Mouse (Mus musculus): Measurements from ENCODE around the gene Zfp282. TPM values are rescaled to one million over a fixed set of nuclear protein-coding genes. Genes with fewer than 3 reads are reported as not detected.
"Not testable (repeated sequence)": the region's sequence is repeated elsewhere in the genome, so short reads cannot be mapped to it uniquely, and the experiment has no call there.

Gene Zfp282
- polyA plus RNA-seq, 1 experiment from 2014 or later = 9.6 TPM

DNA sequence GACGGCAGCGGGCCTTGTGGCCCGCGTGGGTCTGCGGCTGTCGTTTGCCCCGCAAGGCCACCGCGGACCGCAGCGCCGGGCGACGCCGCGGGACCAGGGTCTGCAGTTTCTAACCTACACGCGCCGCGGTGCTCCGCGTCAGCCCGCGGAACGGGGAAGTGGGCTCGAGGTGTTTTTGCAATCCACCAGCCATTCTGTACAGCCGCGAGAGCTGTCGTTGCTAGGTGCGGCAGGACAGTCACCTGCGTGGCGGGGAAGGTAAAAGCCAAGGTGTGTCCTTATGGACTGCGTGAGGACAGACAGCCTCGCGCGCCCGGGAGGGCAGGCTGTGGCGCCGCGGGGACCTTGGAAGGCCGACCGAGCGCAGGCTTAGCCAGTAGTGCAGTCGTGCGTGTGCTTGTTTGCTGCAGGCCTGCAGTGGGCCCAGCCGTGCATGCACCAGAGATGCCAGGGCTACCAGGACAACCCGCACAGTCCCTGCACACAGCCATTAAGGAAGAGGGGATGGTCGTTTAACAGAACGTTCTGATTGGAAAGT is 41.0 kb upstream of the Zfp282 start:
- ATAC-seq (peak; percentile 49), DNase-seq (ENCODE audit: low spot score) (peak; percentile 62)
- Histone ChIP-seq H3K4me2 (replicated peaks; ENCODE audit: low read depth, low read length) (peak overlapping the region; percentile 62), H3K4me1 (ENCODE audit: insufficient read depth, low read depth, low read length) (no peaks in the 10 kb centered on the region; the same call in 1 of the 2 replicates), H3K9ac (replicated peaks; ENCODE audit: low read depth) (peak overlapping the region; percentile 89), H3K27me3 (replicated peaks; ENCODE audit: insufficient read depth, low read length) (no peaks in the 10 kb centered on the region), H3K4me3 (ENCODE audit: low read depth, low read length) (peak overlapping the region; percentile 94), H3K36me3 (ENCODE audit: insufficient read depth, low read length) (no peaks in the 10 kb centered on the region), H3K27ac (ENCODE audit: low read length) (peak overlapping the region; percentile 96), H3K9me3 (ENCODE audit: low read length) (no peaks in the 10 kb centered on the region)
- TF ChIP-seq EP300 (IDR thresholded peaks at IDR 0.05) (no peak), CTCF (IDR thresholded peaks at IDR 0.05) (no peak)
- WGBS = under 1% methylated on average over 49 of the region's 49 CpGs

GRCm38 (mm10) chr6:47837630-47838029 is 39.4 kb upstream of the Zfp282 start:
- Histone ChIP-seq H3K4me1 (ENCODE audit: insufficient read depth, low read depth, low read length) (no peaks in the 10 kb centered on the region; the same call in 1 of the 2 replicates), H3K27me3 (replicated peaks; ENCODE audit: insufficient read depth, low read length) (no peaks in the 10 kb centered on the region), H3K9me3 (ENCODE audit: low read length) (no peaks in the 10 kb centered on the region), H3K4me2 (replicated peaks; ENCODE audit: low read depth, low read length) (no peak overlapping the region), H3K4me3 (ENCODE audit: low read depth, low read length) (no peak overlapping the region), H3K9ac (replicated peaks; ENCODE audit: low read depth) (no peak overlapping the region), H3K27ac (ENCODE audit: low read length) (no peak overlapping the region), H3K36me3 (ENCODE audit: insufficient read depth, low read length) (no peaks in the 10 kb centered on the region)
- 36% methylated on average over 2 of the region's 2 CpGs for WGBS
- DNase-seq (ENCODE audit: low spot score) (no peak), ATAC-seq (no peak)
- TF ChIP-seq EP300 (IDR thresholded peaks at IDR 0.05) (no peak), CTCF (IDR thresholded peaks at IDR 0.05) (no peak)

DNA sequence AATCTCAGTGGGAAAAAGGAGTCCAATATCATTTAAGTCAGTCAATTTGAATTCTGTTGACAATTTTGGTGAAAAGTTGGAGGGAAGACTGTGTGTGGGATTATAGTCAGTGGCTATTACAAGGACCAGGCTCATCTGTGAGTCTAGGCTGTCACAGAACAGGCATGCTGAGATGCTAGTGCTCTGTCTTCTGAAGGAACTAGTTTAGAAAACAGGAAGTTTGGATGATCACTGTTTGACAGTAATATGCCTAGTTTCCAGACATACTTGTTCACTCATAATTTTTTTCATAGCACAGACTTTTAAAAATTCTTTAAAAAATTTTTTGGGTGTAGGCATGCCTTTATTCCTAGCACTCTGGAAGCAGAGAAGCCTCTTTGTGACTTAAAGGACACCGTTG is 35.9 kb upstream of the Zfp282 start:
- Histone ChIP-seq H3K27me3 (replicated peaks; ENCODE audit: insufficient read depth, low read length) (no peaks in the 10 kb centered on the region), H3K4me2 (replicated peaks; ENCODE audit: low read depth, low read length) (no peak overlapping the region), H3K4me1 (ENCODE audit: insufficient read depth, low read depth, low read length) (no peaks in the 10 kb centered on the region; the same call in 1 of the 2 replicates), H3K36me3 (ENCODE audit: insufficient read depth, low read length) (no peaks in the 10 kb centered on the region), H3K9ac (replicated peaks; ENCODE audit: low read depth) (no peak overlapping the region), H3K4me3 (ENCODE audit: low read depth, low read length) (no peak overlapping the region), H3K9me3 (ENCODE audit: low read length) (no peaks in the 10 kb centered on the region), H3K27ac (ENCODE audit: low read length) (no peak overlapping the region)
- ATAC-seq (no peak), DNase-seq (ENCODE audit: low spot score) (no peak)
- no peak for TF ChIP-seq CTCF (IDR thresholded peaks at IDR 0.05)
- no peak for TF ChIP-seq EP300 (IDR thresholded peaks at IDR 0.05)
- 100% methylated on average over 1 of the region's 1 CpGs for WGBS

GRCm38 (mm10) chr6:47841831-47842230 is 35.2 kb upstream of the Zfp282 start:
- 92% methylated on average over 2 of the region's 2 CpGs for WGBS
- no peak for TF ChIP-seq EP300 (IDR thresholded peaks at IDR 0.05)
- no peak for TF ChIP-seq CTCF (IDR thresholded peaks at IDR 0.05)
- Histone ChIP-seq H3K9me3 (ENCODE audit: low read length) (no peaks in the 10 kb centered on the region), H3K4me3 (ENCODE audit: low read depth, low read length) (no peak overlapping the region), H3K36me3 (ENCODE audit: insufficient read depth, low read length) (no peaks in the 10 kb centered on the region), H3K9ac (replicated peaks; ENCODE audit: low read depth) (no peak overlapping the region), H3K4me2 (replicated peaks; ENCODE audit: low read depth, low read length) (no peak overlapping the region), H3K27me3 (replicated peaks; ENCODE audit: insufficient read depth, low read length) (no peaks in the 10 kb centered on the region), H3K4me1 (ENCODE audit: insufficient read depth, low read depth, low read length) (no peaks in the 10 kb centered on the region; the same call in 1 of the 2 replicates), H3K27ac (ENCODE audit: low read length) (no peak overlapping the region)
- no peak for ATAC-seq
- DNase-seq (ENCODE audit: low spot score) = no peak

DNA sequence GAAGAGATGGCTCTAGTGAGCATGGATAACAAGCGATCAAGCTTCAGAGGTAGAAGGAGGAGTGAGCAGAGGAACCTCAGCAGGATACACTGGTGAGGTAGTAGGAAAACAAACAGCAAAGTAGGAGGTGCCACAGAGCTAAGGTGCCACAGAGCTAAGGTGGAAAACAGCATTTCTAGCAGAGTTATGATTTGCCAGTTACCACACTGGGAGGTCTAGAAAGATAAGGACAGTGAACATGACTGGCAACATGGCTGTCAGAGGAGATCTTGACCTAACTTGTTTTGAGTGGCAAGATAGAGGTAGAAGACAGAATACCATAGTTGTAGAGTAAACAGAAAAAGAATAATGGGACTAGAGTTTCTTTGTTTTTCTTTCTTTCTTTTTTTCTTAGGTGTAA is 34.7 kb upstream of the Zfp282 start:
- H3K27me3 ChIP-seq (replicated peaks; ENCODE audit: insufficient read depth, low read length) = no peaks in the 10 kb centered on the region
- no peak overlapping the region for H3K9ac ChIP-seq (replicated peaks; ENCODE audit: low read depth)
- no peak overlapping the region for H3K4me3 ChIP-seq (ENCODE audit: low read depth, low read length)
- H3K9me3 ChIP-seq (ENCODE audit: low read length) = no peaks in the 10 kb centered on the region
- DNase-seq (ENCODE audit: low spot score) (no peak), ATAC-seq (no peak)
- no peaks in the 10 kb centered on the region; the same call in 1 of the 2 replicates for H3K4me1 ChIP-seq (ENCODE audit: insufficient read depth, low read depth, low read length)
- H3K4me2 ChIP-seq (replicated peaks; ENCODE audit: low read depth, low read length) = no peak overlapping the region
- TF ChIP-seq CTCF (IDR thresholded peaks at IDR 0.05) = no peak
- TF ChIP-seq EP300 (IDR thresholded peaks at IDR 0.05) = no peak
- no peaks in the 10 kb centered on the region for H3K36me3 ChIP-seq (ENCODE audit: insufficient read depth, low read length)
- H3K27ac ChIP-seq (ENCODE audit: low read length) = no peak overlapping the region
- WGBS = 96% methylated on average over 1 of the region's 1 CpGs

DNA sequence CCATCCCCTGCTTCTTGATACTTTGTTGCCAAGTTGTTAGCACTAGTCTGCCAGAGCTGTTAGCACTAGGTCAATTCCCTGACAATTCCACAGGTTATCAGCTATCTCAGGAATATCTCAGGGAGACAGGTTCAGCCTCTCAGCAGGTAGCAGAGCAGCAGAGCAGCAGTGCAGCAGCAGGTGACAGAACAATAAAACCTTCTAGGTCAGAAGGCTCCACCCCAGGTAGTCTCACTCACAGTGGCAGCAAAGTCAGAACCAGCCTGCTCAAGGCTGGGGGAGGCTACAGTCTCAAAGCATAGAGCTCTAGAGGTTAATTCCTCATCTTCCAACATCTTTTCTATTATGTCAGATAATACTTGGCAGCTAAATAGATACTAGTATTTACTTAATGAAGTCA is 31.2 kb upstream of the Zfp282 start:
- no peak for TF ChIP-seq CTCF (IDR thresholded peaks at IDR 0.05)
- Histone ChIP-seq H3K27ac (ENCODE audit: low read length) (no peak overlapping the region), H3K9ac (replicated peaks; ENCODE audit: low read depth) (no peak overlapping the region), H3K36me3 (ENCODE audit: insufficient read depth, low read length) (no peaks in the 10 kb centered on the region), H3K27me3 (replicated peaks; ENCODE audit: insufficient read depth, low read length) (no peaks in the 10 kb centered on the region), H3K4me2 (replicated peaks; ENCODE audit: low read depth, low read length) (no peak overlapping the region), H3K4me1 (ENCODE audit: insufficient read depth, low read depth, low read length) (no peaks in the 10 kb centered on the region), H3K9me3 (ENCODE audit: low read length) (no peaks in the 10 kb centered on the region), H3K4me3 (ENCODE audit: low read depth, low read length) (no peak overlapping the region)
- ATAC-seq (no peak), DNase-seq (ENCODE audit: low spot score) (no peak)

- Histone ChIP-seq H3K4me2 (replicated peaks; ENCODE audit: low read depth, low read length) (no peak overlapping the region), H3K9ac (replicated peaks; ENCODE audit: low read depth) (no peak overlapping the region), H3K36me3 (ENCODE audit: insufficient read depth, low read length) (peaks cover 10% of the 10 kb centered on the region; the same call in 1 of the 2 replicates), H3K27me3 (replicated peaks; ENCODE audit: insufficient read depth, low read length) (no peaks in the 10 kb centered on the region), H3K27ac (ENCODE audit: low read length) (no peak overlapping the region), H3K4me1 (ENCODE audit: insufficient read depth, low read depth, low read length) (no peaks in the 10 kb centered on the region), H3K9me3 (ENCODE audit: low read length) (no peaks in the 10 kb centered on the region), H3K4me3 (ENCODE audit: low read depth, low read length) (no peak overlapping the region)
- WGBS = 91% methylated on average over 6 of the region's 6 CpGs
- no peak for TF ChIP-seq EP300 (IDR thresholded peaks at IDR 0.05)
- no peak for TF ChIP-seq CTCF (IDR thresholded peaks at IDR 0.05)
- no peak for DNase-seq (ENCODE audit: low spot score)
- no peak for ATAC-seq
Observed at GRCm38 (mm10) chr6:47857241-47857640, 19.8 kb upstream of the Zfp282 start.

GRCm38 (mm10) chr6:47857729-47858128 is 19.3 kb upstream of the Zfp282 start:
- H3K4me1 ChIP-seq (ENCODE audit: insufficient read depth, low read depth, low read length); H3K4me3 ChIP-seq (ENCODE audit: low read depth, low read length); H3K27ac ChIP-seq (ENCODE audit: low read length); DNase-seq (ENCODE audit: low spot score); H3K9ac ChIP-seq (replicated peaks; ENCODE audit: low read depth); H3K4me2 ChIP-seq (replicated peaks; ENCODE audit: low read depth, low read length); ATAC-seq; H3K9me3 ChIP-seq (ENCODE audit: low read length); H3K27me3 ChIP-seq (replicated peaks; ENCODE audit: insufficient read depth, low read length); H3K36me3 ChIP-seq (ENCODE audit: insufficient read depth, low read length): not testable (repeated sequence)
- WGBS = 91% methylated on average over 3 of the region's 3 CpGs
